Mouse (Mus musculus): ENCODE results near the gene Tgtp1. TPM values are rescaled to one million over a fixed set of nuclear protein-coding genes. Genes with fewer than 3 reads are reported as not detected.
"Not testable (repeated sequence)": the region's sequence is repeated elsewhere in the genome, so short reads cannot be mapped to it uniquely, and the experiment has no call there.

Gene Tgtp1
- polyA plus RNA-seq, 1 experiment from 2014 or later: 2.2 TPM

- not testable (repeated sequence) for H3K9me3 ChIP-seq; H3K4me2 ChIP-seq (replicated peaks); H3K36me3 ChIP-seq; H3K27ac ChIP-seq; H3K27me3 ChIP-seq (replicated peaks); ATAC-seq; H3K4me1 ChIP-seq (replicated peaks); H3K9ac ChIP-seq; H3K4me3 ChIP-seq (replicated peaks)
- no CpG with 5 or more reads among the region's 1 CpGs for WGBS
These were observed 19.3 kb downstream of the Tgtp1 start for GRCm38 (mm10) chr11:48974686-48975085.

GRCm38 (mm10) chr11:48946090-48946489 lies 47.9 kb downstream of the Tgtp1 start, which contains the start of gene Psme2b:
TSS of gene Psme2b (minus strand) at chr11:48946190.
- H3K4me3 ChIP-seq (replicated peaks); H3K27me3 ChIP-seq (replicated peaks); H3K36me3 ChIP-seq; H3K27ac ChIP-seq; H3K4me1 ChIP-seq (replicated peaks); H3K9ac ChIP-seq; H3K9me3 ChIP-seq; H3K4me2 ChIP-seq (replicated peaks); ATAC-seq: not testable (repeated sequence)
- WGBS: 86% methylated on average over 6 of the region's 6 CpGs

- not testable (repeated sequence) for H3K27me3 ChIP-seq (replicated peaks); H3K4me1 ChIP-seq (replicated peaks); H3K4me3 ChIP-seq (replicated peaks); H3K27ac ChIP-seq; ATAC-seq; H3K4me2 ChIP-seq (replicated peaks); H3K9ac ChIP-seq; H3K36me3 ChIP-seq; H3K9me3 ChIP-seq
These were observed 54.7 kb downstream of the Tgtp1 start for GRCm38 (mm10) chr11:48939286-48939685.

Other genes with a start within 250 kb of the Tgtp1 start
- 815 and 831 TPM in 2 replicates for gene Rack1, start 193.8 kb downstream of the Tgtp1 start, polyA plus RNA-seq (2015; fragmentation: Nextera tagmentation; extraction: Ambion mirVana)
- gene Trim41, start 176.8 kb downstream of the Tgtp1 start, polyA plus RNA-seq (2015; fragmentation: Nextera tagmentation; extraction: Ambion mirVana): 4.1 and 6.4 TPM in 2 replicates
- 1.1 and 2.7 TPM in 2 replicates for gene Trim7, start 168.0 kb downstream of the Tgtp1 start, polyA plus RNA-seq (2015; fragmentation: Nextera tagmentation; extraction: Ambion mirVana)
- 3.7 and 5.4 TPM in 2 replicates for gene Gm12184, start 167.5 kb downstream of the Tgtp1 start, polyA plus RNA-seq (2015; fragmentation: Nextera tagmentation; extraction: Ambion mirVana)
- 16.0 and 16.4 TPM in 2 replicates for gene Irgm1, start 122.5 kb downstream of the Tgtp1 start, polyA plus RNA-seq (2015; fragmentation: Nextera tagmentation; extraction: Ambion mirVana)
- 0.23 and 0.30 TPM in 2 replicates for gene Gm5431, start 92.0 kb downstream of the Tgtp1 start, polyA plus RNA-seq (2015; fragmentation: Nextera tagmentation; extraction: Ambion mirVana)
- gene Psme2b, start 48.0 kb downstream of the Tgtp1 start, polyA plus RNA-seq (2015; fragmentation: Nextera tagmentation; extraction: Ambion mirVana): 4.5 and 5.0 TPM in 2 replicates
- not detected in 2 replicates for gene Olfr56, start 15.3 kb downstream of the Tgtp1 start, polyA plus RNA-seq (2015; fragmentation: Nextera tagmentation; extraction: Ambion mirVana)
- gene 9930111J21Rik1, start 14.8 kb downstream of the Tgtp1 start, polyA plus RNA-seq (2015; fragmentation: Nextera tagmentation; extraction: Ambion mirVana): 0.67 and 1.0 TPM in 2 replicates
- gene Gm12185, start 1.9 kb downstream of the Tgtp1 start, polyA plus RNA-seq (2015; fragmentation: Nextera tagmentation; extraction: Ambion mirVana): not detected in 2 replicates
- 0.76 and 1.1 TPM in 2 replicates for gene 9930111J21Rik2, start 57.1 kb upstream of the Tgtp1 start, polyA plus RNA-seq (2015; fragmentation: Nextera tagmentation; extraction: Ambion mirVana)
- 0.56 and 0.88 TPM in 2 replicates for gene Tgtp2, start 70.0 kb upstream of the Tgtp1 start, polyA plus RNA-seq (2015; fragmentation: Nextera tagmentation; extraction: Ambion mirVana)
- gene Ifi47, start 82.4 kb upstream of the Tgtp1 start, polyA plus RNA-seq (2015; fragmentation: Nextera tagmentation; extraction: Ambion mirVana): 3.1 and 3.2 TPM in 2 replicates
- gene Olfr1396, start 120.7 kb upstream of the Tgtp1 start, polyA plus RNA-seq (2015; fragmentation: Nextera tagmentation; extraction: Ambion mirVana): not detected in 2 replicates
- gene Olfr1395, start 148.1 kb upstream of the Tgtp1 start, polyA plus RNA-seq (2015; fragmentation: Nextera tagmentation; extraction: Ambion mirVana): not detected in 2 replicates
- gene Olfr1394, start 160.2 kb upstream of the Tgtp1 start, polyA plus RNA-seq (2015; fragmentation: Nextera tagmentation; extraction: Ambion mirVana): not detected in 2 replicates
- gene Btnl9, start 193.0 kb upstream of the Tgtp1 start, polyA plus RNA-seq (2015; fragmentation: Nextera tagmentation; extraction: Ambion mirVana): 1.7 and 2.2 TPM in 2 replicates
- gene Zfp62, start 209.1 kb upstream of the Tgtp1 start, polyA plus RNA-seq (2015; fragmentation: Nextera tagmentation; extraction: Ambion mirVana): 24.4 and 28.6 TPM in 2 replicates